Mouse (Mus musculus) urinary bladder, postnatal 36 days (tissue): ENCODE data around the gene 9130213A22Rik.

Source experiments
- DNase-seq, 2 experiments: peaks; one replicate each; pipeline ENCODE4 v3.0.0; 2022; ENCODE audit warnings: low spot score in 2 of 2, mixed read lengths in 1 of 2

The 9130213A22Rik gene

GRCm38 (mm10) chr11:69074776-69075069 is 47.7 kb downstream of the 9130213A22Rik start:
- DNase-seq = no peak

GRCm38 (mm10) chr11:69073951-69074775 is 48.2 kb downstream of the 9130213A22Rik start:
- DNase-seq = no peak

GRCm38 (mm10) chr11:69073065-69073888 is 49.1 kb downstream of the 9130213A22Rik start:
- peak; percentile 74 to 81 for DNase-seq

GRCm38 (mm10) chr11:69072666-69073064 is 49.7 kb downstream of the 9130213A22Rik start:
- DNase-seq = no peak

- DNase-seq = no peak
These were observed 50.2 kb downstream of the 9130213A22Rik start for GRCm38 (mm10) chr11:69072234-69072633.

- no peak for DNase-seq
These were observed 51.1 kb downstream of the 9130213A22Rik start for GRCm38 (mm10) chr11:69071262-69071661.

- DNase-seq = peak; percentile 87 to 92
These were observed 51.7 kb downstream of the 9130213A22Rik start, which contains the start of gene Tmem107 for GRCm38 (mm10) chr11:69070590-69071222. TSS of gene Tmem107 (plus strand) at chr11:69070806.

GRCm38 (mm10) chr11:69070093-69070492 is 52.3 kb downstream of the 9130213A22Rik start:
- DNase-seq = no peak
